Mouse (Mus musculus): ENCODE results near the gene Slc15a4.

- TF ChIP-seq EP300 (IDR thresholded peaks at IDR 0.05; ENCODE audit: low read depth) (peak; percentile 15; the same call in 1 of the 2 replicates), CTCF (IDR thresholded peaks at IDR 0.05; ENCODE audit: low read depth) (no peak)
These were observed 8.7 kb upstream of the Slc15a4 start for GRCm38 (mm10) chr5:127641185-127641958.

Measured in liver, postnatal 0 days (tissue).